Mouse (Mus musculus): ENCODE measurements around the gene Iscu.
A peak's percentile ranks its signal among the peaks of the same experiment; 100 is the strongest.

GRCm38 (mm10) chr5:113735345-113736112 lies 37.0 kb upstream of the Iscu start, which contains the start of gene Ficd:
- TF ChIP-seq CTCF (IDR thresholded peaks at IDR 0.05; ENCODE audit: insufficient read depth, low read length) (no peak), POLR2A (IDR thresholded peaks at IDR 0.05; ENCODE audit: borderline replicate concordance, extremely low read depth, low read depth, low read length) (peak; percentile 86; the same call in 1 of the 2 replicates)

Measured in lung, adult 2 months (tissue).